Mouse (Mus musculus) urinary bladder, adult 2 months (tissue): ENCODE results near the gene Tdrd3. TPM values are rescaled to one million over a fixed set of nuclear protein-coding genes. Genes with fewer than 3 reads are reported as not detected.

Source experiments
- DNase-seq: peaks from one replicate; pipeline ENCODE4 v3.0.0; 2022; ENCODE audit warnings: low spot score
- polyA plus RNA-seq: library from polyadenylated mRNA; depleted of rRNA; stranded (reverse); fragments of >200 nt; gene quantifications from 2 replicates; pipeline ENCODE4 v1.2.3, GENCODE M21; 2012; rRNA removed

Tdrd3 gene
- polyA plus RNA-seq: 24.3 and 26.5 TPM in 2 replicates

- peak; percentile 94 for DNase-seq
Measured at GRCm38 (mm10) chr14:87415808-87416721, at the start of gene Tdrd3. Gene Tdrd3, plus strand, starts transcription at chr14:87416639.

DNA sequence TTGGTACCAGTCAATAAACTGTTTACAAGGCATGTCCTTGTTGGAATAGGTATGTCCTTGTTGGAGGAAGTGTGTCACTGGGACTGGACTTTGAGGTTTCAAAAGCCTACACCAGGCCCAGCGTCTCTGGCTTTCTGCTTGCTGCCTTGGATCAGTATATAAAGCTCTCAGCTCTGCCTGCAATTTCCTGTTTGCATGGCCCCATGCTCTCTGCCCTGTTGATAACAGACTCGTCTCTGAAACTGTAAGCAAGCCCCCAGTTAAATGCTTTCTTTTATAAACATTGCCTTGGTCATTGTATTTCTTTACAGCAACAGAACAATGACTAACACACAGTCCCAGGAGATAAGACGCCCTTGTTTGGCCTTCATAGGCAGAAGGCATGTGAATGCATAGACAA, 49.3 kb upstream of the Tdrd3 start:
- no peak for DNase-seq

DNA sequence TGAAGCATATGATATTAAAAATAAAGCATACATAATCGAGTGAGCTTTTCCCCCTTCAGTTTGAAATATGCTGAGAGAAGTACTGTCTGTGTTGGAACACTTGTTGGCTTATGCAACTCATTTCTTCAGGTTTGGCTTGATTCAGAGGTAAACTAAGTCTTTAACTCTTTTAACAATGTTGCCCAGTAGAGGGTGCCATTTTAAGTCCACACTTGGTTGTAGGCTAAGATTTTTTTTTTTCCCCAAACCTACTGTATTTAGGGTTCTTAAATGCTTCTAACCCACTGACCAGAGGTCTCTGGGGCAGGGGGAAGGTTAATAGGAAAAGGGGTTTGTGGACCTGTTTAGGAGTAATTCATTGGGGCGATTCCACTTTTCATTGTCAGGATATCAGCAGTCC, 33.4 kb upstream of the Tdrd3 start:
- DNase-seq: no peak

GRCm38 (mm10) chr14:87384288-87385268, 31.9 kb upstream of the Tdrd3 start:
- DNase-seq: no peak

- DNase-seq: no peak
Measured at GRCm38 (mm10) chr14:87393096-87393495, 23.3 kb upstream of the Tdrd3 start.

DNA sequence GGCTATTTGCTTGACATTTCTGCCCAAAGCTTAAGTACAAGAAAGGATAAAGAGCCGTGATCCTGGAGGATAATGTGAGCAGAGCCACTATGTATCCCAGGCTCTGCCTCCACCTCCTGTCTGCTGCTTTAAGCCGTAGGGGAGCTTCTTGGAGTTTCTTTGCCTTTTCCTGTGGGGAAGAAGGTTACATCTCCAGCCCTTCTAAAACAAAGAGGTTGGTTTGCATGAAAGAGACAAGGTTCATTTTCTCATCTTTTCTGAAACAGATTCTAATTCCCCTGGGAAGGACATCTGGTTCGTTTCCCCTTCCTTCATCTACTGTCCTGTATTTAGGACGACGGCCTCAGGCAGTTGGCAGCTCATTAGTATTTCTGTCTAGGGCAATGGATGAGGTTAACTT, 19.8 kb upstream of the Tdrd3 start:
- no peak for DNase-seq

- no peak for DNase-seq
Measured at GRCm38 (mm10) chr14:87415486-87415807, 992 bp upstream of the Tdrd3 start.

GRCm38 (mm10) chr14:87416755-87417690, 584 bp downstream of the Tdrd3 start:
- DNase-seq: peak; percentile 61

DNA sequence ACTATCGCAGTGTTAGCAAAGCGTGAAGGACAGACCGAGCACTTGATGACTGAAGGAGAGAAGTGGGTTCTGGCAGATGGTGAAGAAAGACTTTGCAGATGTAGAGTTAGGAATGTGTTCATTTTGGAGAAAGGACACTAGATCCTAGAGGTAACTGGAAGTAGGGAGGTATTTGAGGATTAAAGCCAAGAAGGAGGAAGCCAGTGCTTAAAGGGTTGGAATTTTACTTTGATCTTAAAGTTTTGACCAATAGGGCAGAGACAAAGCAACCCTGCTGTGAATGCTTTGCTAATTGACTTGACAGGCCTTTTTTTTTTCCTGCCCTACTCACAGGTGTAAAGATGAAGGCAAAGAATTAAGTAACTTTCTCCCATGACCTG, 1.2 kb downstream of the Tdrd3 start:
- no peak for DNase-seq

DNA sequence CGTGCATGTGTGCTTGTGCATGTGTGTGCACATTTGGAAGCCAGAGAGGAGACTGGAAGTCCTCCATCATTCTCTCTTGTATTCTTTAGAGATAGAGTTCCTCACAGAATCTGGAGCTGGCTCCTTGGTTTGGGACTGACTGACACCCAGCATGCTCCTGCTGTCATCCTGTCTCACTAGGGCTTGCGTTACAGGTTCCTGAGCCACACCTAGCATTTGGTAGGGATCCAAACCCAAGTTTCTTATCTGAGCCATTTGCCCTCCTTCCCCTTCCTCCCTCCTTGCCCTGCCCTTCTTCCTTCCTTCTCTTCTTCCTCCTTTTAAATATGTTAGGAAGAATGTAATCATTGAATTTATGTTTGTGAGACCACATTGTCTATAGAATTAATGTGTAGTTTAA, 3.3 kb downstream of the Tdrd3 start:
- DNase-seq: no peak

DNA sequence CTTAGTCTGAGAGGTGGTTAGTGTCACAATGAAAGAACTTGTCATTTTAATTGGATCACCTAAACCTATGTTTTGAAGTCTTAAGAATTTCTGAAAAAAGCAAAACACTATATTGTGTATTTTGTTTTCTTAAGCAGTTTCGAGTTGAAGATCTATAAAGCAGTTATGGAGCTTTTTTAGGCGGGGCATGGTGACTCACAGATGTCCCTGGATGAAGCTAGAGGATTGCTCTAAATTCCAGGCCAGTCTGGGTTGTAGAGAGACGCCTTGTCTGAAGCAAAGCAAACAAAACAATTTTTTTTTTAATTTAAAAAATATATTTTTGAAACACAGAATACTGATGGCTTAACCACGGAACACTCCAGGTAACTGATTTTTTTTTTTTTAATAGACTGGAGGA, 4.1 kb downstream of the Tdrd3 start:
- no peak for DNase-seq

DNA sequence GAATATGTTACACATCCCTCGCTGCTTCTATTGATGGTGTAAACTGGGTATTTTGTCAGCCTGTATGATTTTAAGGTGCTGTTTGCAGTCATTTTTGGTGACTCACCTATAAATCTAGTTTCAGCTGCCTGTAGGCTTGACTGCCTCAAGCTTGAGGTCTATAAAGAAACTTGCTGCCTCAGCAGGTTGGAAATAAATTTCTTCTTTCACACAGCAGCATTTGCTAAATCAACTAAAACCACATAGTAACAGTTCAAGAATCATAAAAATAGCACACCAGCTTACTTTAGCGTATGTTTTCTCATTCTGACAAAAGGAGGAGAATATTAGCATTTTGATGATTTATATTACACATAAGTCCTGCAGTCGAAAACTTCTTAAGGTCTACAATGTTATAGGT, 6.0 kb downstream of the Tdrd3 start:
- no peak for DNase-seq

- no peak for DNase-seq
Measured at GRCm38 (mm10) chr14:87426297-87426922, 10.0 kb downstream of the Tdrd3 start.

DNA sequence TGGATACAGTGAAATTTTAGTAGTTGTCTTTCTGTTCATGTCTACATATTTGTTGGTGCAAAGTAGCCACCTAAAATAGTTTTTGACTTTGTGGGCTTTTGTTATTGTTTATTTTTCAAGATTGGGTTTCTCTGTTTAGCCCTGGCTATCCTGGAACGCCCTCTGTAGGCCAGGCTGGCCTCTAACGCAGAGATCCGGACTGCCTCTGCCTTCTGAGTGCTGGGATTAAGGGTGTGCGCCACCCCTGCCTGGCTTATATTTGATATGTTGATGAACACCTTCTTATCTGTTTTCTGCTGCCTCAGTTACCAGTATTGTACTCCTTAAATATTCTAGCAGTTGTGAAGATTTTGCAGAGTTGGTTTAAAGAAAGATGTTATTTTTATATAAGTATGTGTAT, 10.6 kb downstream of the Tdrd3 start:
- DNase-seq: no peak

- DNase-seq: no peak
Measured at GRCm38 (mm10) chr14:87427659-87428289, 11.3 kb downstream of the Tdrd3 start.

GRCm38 (mm10) chr14:87433390-87433915, 17.0 kb downstream of the Tdrd3 start:
- no peak for DNase-seq

- DNase-seq: no peak
Measured at GRCm38 (mm10) chr14:87435382-87435781, 18.9 kb downstream of the Tdrd3 start.

- DNase-seq: no peak
Measured at GRCm38 (mm10) chr14:87439721-87440120, 23.3 kb downstream of the Tdrd3 start.

- no peak for DNase-seq
Measured at GRCm38 (mm10) chr14:87446331-87446913, 30.0 kb downstream of the Tdrd3 start.
